Mouse (Mus musculus) CH12.LX (cell line): ENCODE measurements around the gene Itgb3.

Experiments
- JUN ChIP-seq: IDR thresholded peaks from 2 replicates; pipeline ENCODE4 v1.6.1; 2011; ENCODE audit warnings: low read depth, mild to moderate bottlenecking, low read length, improper control_type of control experiment, moderate library complexity; ENCODE audit not compliant: insufficient read depth
- MAFK ChIP-seq: IDR thresholded peaks from 2 replicates; pipeline ENCODE4 v1.6.1; 2011; ENCODE audit warnings: low read length, improper control_type of control experiment; ENCODE audit not compliant: insufficient replicate concordance
- POLR2A ChIP-seq: IDR thresholded peaks from 2 replicates; pipeline ENCODE4 v1.6.1; 2011; ENCODE audit warnings: low read depth, mild to moderate bottlenecking, improper control_type of control experiment, low read length
- ZC3H11A ChIP-seq: IDR thresholded peaks from 2 replicates; pipeline ENCODE4 v1.6.1; 2012; ENCODE audit warnings: low read depth, mild to moderate bottlenecking, inconsistent platforms, low read length, improper control_type of control experiment
- ZKSCAN1 ChIP-seq: IDR thresholded peaks from 2 replicates; pipeline ENCODE4 v1.6.1; 2012; ENCODE audit warnings: low read depth, inconsistent platforms, low read length, improper control_type of control experiment, borderline replicate concordance

- TF ChIP-seq POLR2A (no peak), JUN (no peak), MAFK (no peak), ZKSCAN1 (no peak), ZC3H11A (no peak)
These were observed 49.7 kb upstream of the Itgb3 start for GRCm38 (mm10) chr11:104558065-104558464.
